Mouse (Mus musculus) ES-CJ7 (cell line): ENCODE measurements around the gene Olfr507.

ENCODE experiments used
- DNase-seq: peaks from one replicate; pipeline ENCODE4 v3.0.0; 2011; ENCODE audit warnings: low read depth, low spot score

The Olfr507 gene

DNA sequence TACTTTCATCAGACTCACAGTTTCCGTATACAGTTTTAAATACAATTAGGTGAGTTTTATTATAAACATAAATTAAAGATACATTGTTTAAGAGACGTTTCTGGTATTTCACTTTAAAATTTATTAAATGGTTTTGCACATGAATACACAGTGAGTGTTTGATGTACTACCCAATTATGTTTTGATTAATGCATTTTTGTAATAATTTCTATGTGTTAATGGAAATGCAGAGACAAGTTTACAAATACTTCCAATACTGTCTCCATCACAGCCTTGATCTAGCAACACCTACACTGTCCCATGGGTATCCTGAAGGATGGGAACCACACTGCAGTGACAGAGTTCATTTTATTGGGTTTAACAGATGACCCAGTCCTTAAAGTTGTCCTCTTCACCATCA lies at the start of gene Olfr507:
TSS of gene Olfr507 (plus strand) at position 301 of the 400 bp plus-strand sequence.
- DNase-seq = no peak

DNA sequence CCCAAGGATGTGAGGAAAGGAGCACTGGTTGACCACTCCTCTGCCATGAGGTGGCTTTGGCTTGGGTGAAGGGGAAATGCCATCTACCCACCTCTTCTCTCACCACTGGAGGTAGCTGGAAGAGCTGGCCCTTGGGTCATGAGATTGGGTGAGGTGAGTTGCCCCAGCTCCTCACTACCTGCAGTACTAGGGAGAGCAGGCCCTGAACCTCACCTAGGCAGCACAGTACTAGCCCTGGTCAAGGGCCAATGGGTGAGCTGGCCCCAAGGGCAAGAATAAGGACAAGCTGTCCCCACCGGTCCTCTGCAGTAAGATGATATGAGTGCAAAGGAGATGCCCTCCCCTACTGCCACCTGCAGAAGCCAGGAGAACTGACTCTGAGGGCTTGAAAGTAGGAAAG lies 31.8 kb upstream of the Olfr507 start:
- DNase-seq = no peak

DNA sequence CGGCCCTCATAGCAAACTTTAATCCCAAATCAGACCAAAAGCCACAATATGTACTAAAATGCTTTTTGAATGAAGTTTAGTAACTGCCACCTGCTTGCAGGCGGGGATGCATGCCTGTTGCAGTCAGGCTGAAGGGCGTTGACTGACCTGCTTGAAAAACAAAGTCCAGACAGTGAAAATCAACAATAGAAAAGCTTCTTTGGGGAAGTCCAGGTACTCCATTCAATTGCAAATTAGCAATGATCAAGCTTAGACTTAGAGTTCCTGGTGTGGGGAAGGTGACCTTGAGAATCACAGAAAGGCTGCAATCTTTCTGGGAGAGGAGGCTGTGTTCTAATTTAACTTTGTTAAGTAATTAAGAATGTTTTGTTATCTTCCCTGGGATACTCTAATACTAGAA lies 19.7 kb upstream of the Olfr507 start:
- peak; percentile 77 for DNase-seq

DNA sequence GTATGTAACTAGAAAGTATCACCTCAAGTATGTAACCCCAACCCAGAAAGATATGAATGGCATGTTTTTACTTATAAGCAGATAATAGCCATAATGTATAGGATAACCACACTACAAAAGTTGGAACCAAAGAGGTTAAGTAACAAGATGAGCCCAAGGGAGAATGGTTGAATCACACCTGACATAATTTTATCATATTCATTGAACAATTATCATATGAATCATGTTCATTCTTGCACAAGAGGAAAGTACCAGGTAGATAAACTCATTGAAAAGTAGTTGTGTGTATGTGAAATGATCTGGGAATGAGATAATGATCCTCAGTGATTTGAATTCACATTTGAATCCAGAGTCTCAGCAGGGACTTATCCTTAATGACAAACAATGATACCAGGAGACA lies 11.1 kb upstream of the Olfr507 start, which contains the start of gene Olfr506:
TSS of gene Olfr506 (plus strand) at position 301 of the 400 bp plus-strand sequence.
- no peak for DNase-seq

DNA sequence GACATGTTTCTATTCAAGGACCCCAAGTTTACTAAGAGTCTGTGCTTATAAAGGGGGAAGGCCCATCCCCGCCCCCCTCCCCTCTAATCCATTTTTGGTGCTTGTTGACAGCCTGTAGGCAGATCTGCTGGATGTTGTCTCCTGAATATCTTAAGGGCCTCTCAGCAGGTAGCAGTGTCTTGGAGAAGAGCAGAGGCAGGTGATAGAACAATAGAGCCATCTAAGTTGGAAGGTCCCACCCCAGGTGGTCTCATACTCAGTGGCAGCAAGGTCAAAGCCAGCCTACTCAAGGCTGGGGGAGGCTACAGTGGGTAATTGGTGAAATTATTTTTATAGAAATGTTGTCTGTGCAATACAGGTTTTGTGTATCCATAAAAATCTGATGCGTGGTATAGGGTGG lies 7.5 kb upstream of the Olfr507 start:
- DNase-seq = peak; percentile 83

DNA sequence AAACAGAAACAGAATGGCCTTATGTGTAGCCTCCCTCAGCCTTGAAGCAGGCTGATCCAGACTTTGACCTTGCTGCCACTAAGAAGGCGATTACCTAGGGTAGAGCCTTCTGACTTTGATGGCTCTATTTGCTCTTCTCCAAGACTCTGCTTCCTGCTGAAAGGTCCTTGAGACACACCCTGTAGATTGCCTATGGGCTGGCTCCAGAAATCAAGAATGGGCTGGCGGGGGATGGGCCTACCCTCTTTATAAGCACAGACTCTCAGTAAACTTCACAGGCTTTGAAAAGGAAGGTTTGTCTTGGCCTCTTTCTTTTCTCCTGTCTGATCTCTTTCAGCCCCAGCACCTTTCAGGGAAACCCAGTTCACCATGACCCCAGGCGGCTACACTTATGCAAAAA lies 4.8 kb upstream of the Olfr507 start:
- peak; percentile 88 for DNase-seq

DNA sequence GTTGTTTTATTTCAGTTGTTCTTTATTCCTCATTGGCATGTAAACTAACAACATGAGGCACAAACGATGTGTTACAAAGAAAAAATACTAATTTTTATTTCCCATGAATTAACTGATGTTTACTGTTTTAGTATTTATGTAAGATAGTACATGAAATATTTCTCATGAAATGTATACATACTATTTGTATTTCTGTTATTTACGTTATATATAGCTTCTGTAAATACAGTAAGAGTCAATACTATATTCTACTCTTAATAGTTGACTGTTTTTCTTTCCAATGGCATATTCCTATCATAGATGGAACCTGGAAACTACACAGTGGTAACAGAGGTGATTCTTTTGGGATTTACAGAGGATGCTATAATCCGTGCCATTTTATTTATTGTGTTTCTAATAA lies 8.1 kb downstream of the Olfr507 start, which contains the start of gene Olfr508:
TSS of gene Olfr508 (plus strand) at position 301 of the 400 bp plus-strand sequence.
- DNase-seq = no peak

DNA sequence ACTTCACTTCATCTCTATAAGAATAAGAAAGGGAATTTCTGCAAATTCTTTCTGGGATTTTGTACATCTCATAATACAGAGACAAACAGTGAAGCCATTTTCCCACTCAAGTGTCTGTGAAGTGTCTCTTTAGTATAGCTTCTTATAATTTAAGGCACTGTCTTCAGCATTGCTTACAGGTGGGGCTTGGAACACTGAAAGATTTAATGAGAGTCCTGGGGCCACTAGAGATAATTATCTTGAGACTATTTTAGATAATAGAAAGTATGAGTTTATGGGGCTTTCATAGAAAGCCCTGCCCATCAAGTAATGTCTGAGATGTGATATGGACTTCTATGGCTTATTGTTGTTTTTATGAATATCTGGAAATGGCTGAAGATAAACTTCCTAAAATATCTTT lies 30.2 kb downstream of the Olfr507 start, which contains the start of gene Olfr509:
TSS of gene Olfr509 (minus strand) at position 101 of the 400 bp plus-strand sequence.
- no peak for DNase-seq

DNA sequence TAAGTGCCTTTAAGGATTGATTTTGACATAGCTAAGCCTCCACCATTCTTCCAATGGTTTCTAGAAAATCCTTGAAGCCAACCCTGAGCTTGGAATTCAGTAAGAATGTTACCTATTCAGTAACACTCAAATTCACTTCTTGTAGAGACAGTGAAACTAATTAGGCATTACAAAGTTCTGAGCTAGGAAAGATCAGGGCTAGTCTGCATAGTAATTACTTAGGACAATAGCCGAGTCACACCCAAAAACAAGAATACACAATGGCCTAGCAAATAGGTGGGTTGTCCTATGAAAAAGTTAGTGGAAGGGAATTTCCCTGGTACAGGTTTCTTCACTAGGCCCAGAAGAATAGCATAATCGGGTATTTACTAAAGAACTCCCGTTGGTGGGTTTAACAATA lies 40.8 kb downstream of the Olfr507 start:
- DNase-seq = peak; percentile 85

DNA sequence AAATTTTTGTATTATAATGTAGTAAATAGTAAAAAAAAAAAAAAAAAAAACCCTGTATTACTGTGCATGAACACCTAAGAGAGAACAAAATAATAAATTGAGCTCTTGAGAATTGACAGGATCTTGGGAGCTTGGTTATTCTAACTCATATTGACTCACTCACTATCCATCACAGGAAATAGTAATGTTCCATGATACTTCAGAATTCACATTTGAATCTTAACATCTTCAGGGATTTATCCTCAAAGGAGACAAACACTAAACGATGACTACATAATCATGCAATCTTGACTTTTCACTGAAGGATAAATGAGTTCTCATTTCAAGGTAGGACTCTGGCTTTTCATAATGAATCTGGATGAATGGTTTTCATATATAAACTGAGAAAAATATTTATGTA lies 44.5 kb downstream of the Olfr507 start, which contains the start of gene Olfr510:
TSS of gene Olfr510 (plus strand) at position 301 of the 400 bp plus-strand sequence.
- DNase-seq = no peak

DNA sequence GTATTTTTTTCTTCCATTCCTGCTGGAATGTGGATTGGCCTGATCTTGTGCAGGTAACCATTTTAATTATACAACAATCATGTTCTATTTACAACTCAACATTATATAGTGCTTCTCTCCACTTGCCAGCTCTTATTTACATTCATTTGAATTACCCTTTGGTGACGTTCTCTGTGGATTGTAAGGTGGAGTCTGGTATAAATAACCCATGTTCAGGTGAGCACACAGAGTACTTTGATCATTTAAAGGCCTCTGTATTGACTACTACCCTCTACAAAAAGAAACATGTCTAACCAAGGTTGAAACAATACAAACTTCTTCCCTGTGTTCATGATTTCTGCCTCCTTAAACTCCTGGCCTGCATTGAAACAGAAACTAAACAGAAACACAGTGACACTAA lies 49.4 kb downstream of the Olfr507 start:
- no peak for DNase-seq
